Mouse (Mus musculus): ENCODE data around the gene Vmn2r61. TPM values are rescaled to one million over a fixed set of nuclear protein-coding genes. Genes with fewer than 3 reads are reported as not detected.

The Vmn2r61 gene
- not detected for total RNA-seq (2021)

- intact Hi-C loops (cut with DNase I): no loop called here
- no peak for DNase-seq (ENCODE audit: low spot score in 2 of 2)
Observed at GRCm38 (mm10) chr7:42259753-42260152, at the start of gene Vmn2r61. Gene Vmn2r61, plus strand, starts transcription at chr7:42260053.

Other genes with a start within 250 kb of the Vmn2r61 start
- not detected for gene Vmn2r59, start 201.0 kb upstream of the Vmn2r61 start, total RNA-seq (2021)
- under 1 TPM; 0.05 to 0.07 TPM for gene Vmn2r60, start 152.3 kb upstream of the Vmn2r61 start, total RNA-seq (2021)
- not detected for gene 4933421I07Rik, start 188.1 kb downstream of the Vmn2r61 start, total RNA-seq (2021)
- 10 to 100 TPM; 14.1 to 16.3 TPM for gene Zfp141, start 245.7 kb downstream of the Vmn2r61 start, total RNA-seq (2021)